Mouse (Mus musculus): ENCODE measurements around the gene Mcoln2.

The Mcoln2 gene

DNA sequence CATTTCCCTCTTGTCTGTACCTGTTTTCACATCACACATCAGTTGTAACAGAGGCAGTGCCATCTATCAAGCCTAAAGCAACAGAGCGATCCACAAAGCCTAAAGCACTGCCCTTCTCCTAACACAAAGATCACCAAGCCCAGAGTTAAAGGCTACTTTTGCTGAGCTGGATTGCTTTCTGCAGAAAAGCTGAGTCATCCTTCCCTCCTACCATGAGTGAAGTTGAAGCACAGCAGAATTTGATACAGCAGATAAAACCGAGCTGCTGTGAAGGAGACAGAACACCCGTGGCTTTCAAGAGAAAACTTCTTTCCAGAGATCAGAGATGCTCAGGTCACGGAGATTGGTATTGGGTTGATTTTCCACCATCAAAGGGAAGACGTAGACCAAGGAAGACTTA lies 3.5 kb upstream of the Mcoln2 start:
- DNase-seq = no peak

DNA sequence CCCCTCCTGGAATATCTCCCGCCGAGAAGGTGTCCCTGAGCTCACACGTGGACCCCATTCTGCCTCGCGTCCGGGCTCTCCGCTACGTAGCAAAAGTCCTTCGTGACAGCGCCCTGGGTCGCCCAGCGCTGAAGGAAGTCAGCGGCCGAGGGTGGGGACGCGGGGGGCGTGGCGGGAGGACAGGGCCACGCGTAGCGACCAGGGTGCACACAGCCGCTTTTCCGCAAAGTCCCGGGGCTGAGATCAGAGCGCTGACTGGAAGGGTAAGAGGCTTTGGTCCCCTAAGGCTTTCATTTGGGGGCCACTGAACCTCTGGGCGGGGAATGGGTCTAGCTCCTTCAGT lies 396 bp downstream of the Mcoln2 start:
- DNase-seq = no peak

DNA sequence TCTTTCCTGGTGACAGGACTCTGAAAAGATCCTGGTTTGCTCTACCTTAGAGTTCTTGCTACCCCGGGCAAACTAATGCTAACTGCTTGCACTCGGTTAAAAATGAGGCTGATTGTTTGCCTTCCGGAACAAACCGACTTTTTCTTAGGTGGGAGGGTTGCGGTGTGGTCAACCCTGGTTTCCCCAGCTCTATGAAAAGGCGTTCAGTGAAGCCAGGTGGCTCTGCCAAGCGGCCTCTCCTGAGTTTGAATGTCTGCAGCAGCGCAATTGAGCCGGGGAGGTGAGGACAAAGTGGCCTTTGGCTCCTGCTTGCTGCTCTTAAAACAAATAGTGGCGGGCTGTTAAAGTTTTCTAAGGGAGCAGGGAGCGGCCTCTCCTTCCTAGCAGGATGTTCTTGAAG lies 927 bp downstream of the Mcoln2 start:
- no peak for DNase-seq

GRCm38 (mm10) chr3:146151328-146151727 lies 1.7 kb downstream of the Mcoln2 start:
- DNase-seq = no peak

DNA sequence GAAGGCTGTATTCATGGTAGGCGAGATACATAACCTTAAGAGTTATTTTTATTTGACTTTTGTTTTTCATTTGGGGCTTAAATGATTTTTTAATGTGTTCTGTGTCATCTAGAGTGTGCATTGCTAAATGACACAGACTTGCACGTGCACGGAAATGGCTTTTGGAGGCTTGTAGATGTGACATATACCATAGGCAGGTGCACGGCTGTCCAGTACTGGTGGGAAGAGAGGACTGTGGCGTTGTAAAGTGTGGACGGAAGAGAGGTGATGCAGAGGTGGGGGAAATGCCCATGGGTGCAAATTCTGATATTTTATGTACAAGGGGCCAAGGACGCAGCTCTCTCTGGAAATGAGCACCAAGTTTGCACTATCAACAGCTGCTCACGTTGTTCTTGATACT lies 2.1 kb downstream of the Mcoln2 start:
- no peak for DNase-seq

DNA sequence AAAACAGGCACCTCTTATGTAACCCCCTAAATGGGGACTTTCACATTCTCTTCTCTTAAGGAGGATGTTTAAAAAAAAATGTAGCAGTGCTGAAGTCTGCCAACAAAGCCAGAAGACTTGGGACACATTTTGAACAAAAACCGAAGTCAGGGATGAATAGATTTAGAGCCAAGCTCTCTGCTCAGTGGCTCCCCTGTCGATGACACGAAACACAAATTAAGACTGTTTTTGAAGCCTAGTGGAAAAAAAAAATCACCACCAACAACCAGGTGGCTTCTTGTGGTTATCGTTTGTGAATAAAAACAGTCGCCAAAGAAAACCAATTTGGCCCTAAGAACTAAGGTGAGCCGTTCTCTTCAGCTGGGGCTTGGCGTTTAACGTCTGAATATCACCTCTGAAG lies 2.7 kb downstream of the Mcoln2 start:
- no peak for DNase-seq

DNA sequence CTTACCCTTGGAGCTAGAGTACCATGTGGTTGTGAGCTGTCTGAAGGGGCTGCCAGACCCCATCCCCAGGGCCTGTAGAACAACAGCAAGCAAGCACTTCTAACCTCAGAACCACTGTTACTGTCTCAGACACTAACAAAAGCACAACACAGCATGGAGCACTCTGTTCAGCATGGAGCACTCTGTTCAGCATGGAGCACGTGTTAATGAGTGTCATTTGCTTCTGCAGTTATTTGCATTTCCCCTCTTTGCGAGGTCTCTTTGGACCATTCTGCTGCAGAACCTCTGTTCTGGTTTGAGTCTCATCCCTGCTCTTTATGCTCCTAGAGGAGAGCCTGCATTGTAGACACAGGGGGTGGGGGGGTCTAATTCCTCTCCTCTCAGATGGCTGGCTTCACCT lies 3.3 kb downstream of the Mcoln2 start:
- no peak for DNase-seq

- DNase-seq = no peak
These were observed 4.4 kb downstream of the Mcoln2 start for GRCm38 (mm10) chr3:146153862-146154611.

- DNase-seq = no peak
These were observed 6.3 kb downstream of the Mcoln2 start for GRCm38 (mm10) chr3:146155628-146156576.

DNA sequence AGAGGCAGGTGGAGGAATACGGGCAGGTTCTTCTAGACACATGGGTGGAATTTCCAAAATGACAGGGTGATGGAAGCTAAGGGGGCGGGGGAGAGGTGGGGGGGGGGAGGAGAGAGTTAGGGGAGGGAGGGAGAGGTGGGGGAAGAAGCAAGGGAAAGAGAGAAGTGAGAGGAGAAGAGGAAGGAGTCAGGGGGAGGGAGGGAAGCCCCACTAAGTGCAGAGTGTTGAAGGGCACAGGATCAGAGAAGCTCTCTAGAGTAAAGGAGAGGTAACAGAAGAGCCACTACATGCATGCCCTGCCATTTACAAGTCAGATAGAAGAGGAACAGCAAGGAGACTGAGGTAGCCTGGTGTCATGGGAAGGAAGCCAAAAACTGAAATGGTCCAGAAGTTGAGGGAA lies 7.2 kb downstream of the Mcoln2 start:
- DNase-seq = no peak

DNA sequence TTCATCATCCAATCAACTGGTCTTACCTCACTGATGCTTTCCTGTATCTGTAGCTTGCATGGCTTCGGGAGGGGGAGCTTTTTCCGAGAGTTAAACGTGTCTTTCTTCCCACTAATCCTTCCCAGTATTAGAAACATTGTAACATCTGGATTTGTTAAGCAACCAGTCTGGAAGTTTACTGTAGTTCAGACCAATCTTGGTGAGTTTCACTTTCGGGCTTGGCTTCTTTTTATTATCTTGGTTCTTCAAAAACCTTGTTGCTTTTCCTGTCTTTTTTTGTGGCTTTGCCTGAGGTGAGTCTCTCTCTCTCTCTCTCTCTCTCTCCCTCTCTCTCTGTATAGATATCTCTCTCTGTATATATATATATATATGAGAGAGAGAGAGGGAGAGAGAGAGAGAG lies 8.4 kb downstream of the Mcoln2 start:
- DNase-seq = no peak

DNA sequence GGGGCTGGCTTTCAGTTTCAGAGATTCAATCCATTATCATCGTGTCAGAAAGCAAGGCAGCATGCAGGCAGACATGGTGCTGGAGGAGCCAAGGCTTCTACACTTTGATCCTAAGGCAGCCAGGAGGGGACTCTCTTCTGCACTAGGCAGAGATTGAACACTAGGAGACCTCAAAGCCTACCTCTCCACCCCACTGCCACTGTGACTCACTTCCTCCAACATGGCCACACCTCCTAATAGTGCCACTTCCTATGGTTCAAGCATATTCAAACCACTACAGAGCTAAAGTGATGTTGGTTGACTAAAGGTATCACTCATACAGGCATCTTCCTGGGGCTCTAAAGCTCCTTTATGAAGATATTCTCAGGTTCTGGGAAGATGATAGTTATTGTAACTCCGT lies 9.7 kb downstream of the Mcoln2 start:
- DNase-seq = no peak

DNA sequence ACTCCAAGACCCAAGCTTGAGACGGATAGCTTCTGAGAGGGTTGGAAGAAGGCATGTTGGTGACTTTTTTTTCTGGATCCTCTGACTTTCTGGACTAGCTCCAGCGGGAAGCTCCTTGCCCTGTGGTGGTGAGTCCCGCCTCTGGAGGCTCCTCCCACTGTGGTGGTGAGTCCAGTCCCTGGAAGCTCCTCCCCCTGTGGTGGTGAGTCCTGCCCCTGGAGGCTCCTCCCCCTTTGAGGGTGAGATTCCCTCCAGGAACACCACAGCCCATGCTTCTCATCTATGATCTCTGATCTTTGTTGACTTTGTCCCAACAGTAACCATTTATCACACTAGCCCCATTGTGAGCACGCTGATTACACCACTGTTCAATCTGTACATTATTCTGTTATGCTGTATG lies 12.6 kb downstream of the Mcoln2 start:
- DNase-seq = no peak

- no peak for DNase-seq
These were observed 19.7 kb downstream of the Mcoln2 start for GRCm38 (mm10) chr3:146169356-146169755.

DNA sequence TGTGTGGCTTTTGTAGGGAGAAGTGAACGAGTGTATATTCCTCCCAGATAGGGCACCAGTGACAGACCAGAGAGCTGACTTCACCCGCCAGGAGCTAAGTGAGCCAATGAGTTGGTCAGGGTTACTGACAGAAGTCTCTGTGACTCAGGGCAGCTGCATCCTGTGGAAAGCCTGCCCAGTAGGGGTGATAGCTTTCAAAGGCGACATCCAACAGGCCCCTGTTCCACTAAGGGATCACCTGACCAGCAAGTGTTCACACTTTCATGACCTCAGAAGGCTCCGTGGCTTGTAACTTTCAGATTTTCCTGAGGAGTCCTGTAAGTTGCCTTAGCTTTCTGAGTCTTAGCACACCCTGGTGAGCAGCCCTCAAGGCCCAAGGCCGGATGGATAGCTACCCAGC lies 23.4 kb downstream of the Mcoln2 start:
- no peak for DNase-seq

GRCm38 (mm10) chr3:146174215-146174614 lies 24.6 kb downstream of the Mcoln2 start:
- DNase-seq = no peak

DNA sequence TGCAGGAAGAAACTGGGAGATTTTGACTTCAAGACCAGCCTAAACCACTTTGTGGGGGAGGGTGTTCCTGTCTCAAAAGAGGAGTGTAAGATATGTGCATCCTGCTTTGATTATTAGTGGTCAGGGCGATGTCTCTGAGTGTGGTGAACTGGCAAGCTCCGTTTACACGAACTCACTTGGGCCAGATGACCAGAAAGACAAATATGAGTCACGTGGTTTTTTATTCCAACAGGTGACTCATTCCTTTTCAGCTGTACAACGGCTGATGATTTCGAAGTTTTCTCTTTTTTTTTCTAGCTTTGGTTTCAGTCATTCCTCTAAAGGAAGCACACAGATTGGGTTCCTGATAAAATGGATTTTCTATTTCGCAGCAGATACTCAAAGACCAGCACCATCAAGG lies 27.7 kb downstream of the Mcoln2 start:
- DNase-seq = no peak

GRCm38 (mm10) chr3:146177748-146178582 lies 28.3 kb downstream of the Mcoln2 start:
- DNase-seq = peak; percentile 75

- no peak for DNase-seq
These were observed 30.7 kb downstream of the Mcoln2 start for GRCm38 (mm10) chr3:146180341-146180740.

DNA sequence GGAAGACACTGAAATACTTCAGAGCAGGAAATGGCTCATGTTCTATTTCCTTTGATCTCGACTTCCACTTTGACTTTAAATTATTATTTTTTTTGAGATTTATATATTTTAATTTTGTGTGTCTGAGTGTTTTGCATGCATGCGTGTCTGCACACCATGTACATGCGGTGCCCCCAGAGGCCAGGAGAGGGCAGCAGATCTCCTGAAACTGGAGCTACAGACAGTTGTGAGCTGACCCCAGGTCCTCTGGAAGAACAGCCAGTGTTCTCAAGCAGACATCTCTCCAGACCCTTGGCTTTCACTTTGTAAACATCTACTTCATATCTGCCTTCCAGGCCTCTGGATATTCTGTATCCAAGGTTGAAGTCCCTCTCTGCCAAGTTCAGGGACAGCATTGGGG lies 31.4 kb downstream of the Mcoln2 start:
- no peak for DNase-seq

- DNase-seq = peak; percentile 65
These were observed 35.5 kb downstream of the Mcoln2 start for GRCm38 (mm10) chr3:146184992-146185657.

DNA sequence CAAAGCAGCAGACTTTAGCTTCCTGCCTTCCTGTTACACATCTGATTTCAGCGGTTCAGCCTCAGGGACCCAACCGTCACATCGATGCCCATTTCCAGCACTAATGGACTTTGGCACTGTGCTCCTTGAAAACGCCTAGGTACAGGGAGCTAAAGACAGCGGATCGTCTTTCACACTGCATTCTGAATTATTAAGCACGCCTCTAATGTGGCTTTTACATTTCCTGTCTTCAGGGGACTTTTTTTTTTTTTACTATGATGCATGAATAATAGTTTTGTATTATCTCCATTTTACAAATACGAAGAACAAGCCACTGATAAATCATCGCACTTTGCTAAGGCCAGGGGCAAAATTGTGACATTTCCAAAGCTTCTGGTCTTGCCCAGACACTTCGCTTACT lies 36.4 kb downstream of the Mcoln2 start:
- no peak for DNase-seq

GRCm38 (mm10) chr3:146189933-146190332 lies 40.3 kb downstream of the Mcoln2 start:
- no peak for DNase-seq
